ENCODE assay signal across 13 mouse cellular contexts in genomic region chr9:113519727-113520126, GRCm38 (mm10).
DNase-seq lines count a peak whose midpoint lies in the region; ATAC-seq lines count a peak whose summit lies in the region.
"Had no signal": no experiment of that assay in that cellular context is flagged by ENCODE, and none has a peak within 500 bp of the region (broad histone marks: within the 10 kb centered on the region; RNA-seq: fewer than 3 reads in every experiment).

No protein-coding gene starts in this region.

- ATAC-seq in embryonic facial prominence, embryonic 14.5 days (ENCODE audit: low read depth) = no peak

- DNase-seq in embryonic facial prominence, embryonic 14.5 days (ENCODE audit: low spot score) = peak; percentile 10
- no peak for DNase-seq in embryonic facial prominence, embryonic 10.5 days (ENCODE audit: low spot score)
- DNase-seq in kidney, postnatal 10 days = peak; percentile 9
- no peak for DNase-seq in kidney, adult 8-10 months
- DNase-seq in urinary bladder, postnatal 4 days (ENCODE audit: low spot score in 2 of 2) = peak; percentile 14 to 56
- DNase-seq in urinary bladder, postnatal 10 days (ENCODE audit: low spot score) = no peak
- peak; percentile 42 for DNase-seq in retina, postnatal 1 day
- DNase-seq in gastrocnemius, adult 18-20 months (ENCODE audit: low spot score) = no peak
- DNase-seq: kidney, adult 2 months; right cerebral cortex, postnatal 25 days had no signal

- no peak overlapping the region for H3K27ac ChIP-seq in embryonic facial prominence, embryonic 14.5 days (replicated peaks; ENCODE audit: low read depth, low read length)
- H3K27ac ChIP-seq in embryonic facial prominence, embryonic 10.5 days (replicated peaks) = no peak overlapping the region
- H3K27ac ChIP-seq: hindbrain, embryonic 13.5 days had no signal

- 0 out of 2 replicates have a peak, but pooled peaks cover 2% of the 10 kb centered on the region for H3K9me3 ChIP-seq in embryonic facial prominence, embryonic 14.5 days (ENCODE audit: control insufficient read depth, low read length)
- H3K9me3 ChIP-seq in embryonic facial prominence, embryonic 10.5 days = no peaks in the 10 kb centered on the region
- H3K9me3 ChIP-seq: heart, embryonic 12.5 days; hindbrain, embryonic 13.5 days had no signal

- H3K4me2 ChIP-seq in embryonic facial prominence, embryonic 14.5 days (ENCODE audit: low read depth, low read length) = no peak overlapping the region
- H3K4me2 ChIP-seq: heart, embryonic 12.5 days; hindbrain, embryonic 13.5 days; liver, embryonic 11.5 days had no signal

- no peaks in the 10 kb centered on the region for H3K4me1 ChIP-seq in embryonic facial prominence, embryonic 14.5 days (ENCODE audit: control insufficient read depth, insufficient read depth, low read length)
- H3K4me1 ChIP-seq in embryonic facial prominence, embryonic 10.5 days = peaks cover 6% of the 10 kb centered on the region
- H3K4me1 ChIP-seq: heart, embryonic 12.5 days had no signal

- H3K9ac ChIP-seq in embryonic facial prominence, embryonic 14.5 days (ENCODE audit: low read depth, low read length) = no peak overlapping the region
- H3K9ac ChIP-seq: heart, embryonic 12.5 days; hindbrain, embryonic 13.5 days had no signal

- H3K36me3 ChIP-seq in embryonic facial prominence, embryonic 14.5 days (ENCODE audit: control insufficient read depth, insufficient read depth, low read length) = no peaks in the 10 kb centered on the region
- no peaks in the 10 kb centered on the region for H3K36me3 ChIP-seq in embryonic facial prominence, embryonic 10.5 days (replicated peaks)
- H3K36me3 ChIP-seq: heart, embryonic 12.5 days; hindbrain, embryonic 13.5 days had no signal

- WGBS in embryonic facial prominence, embryonic 14.5 days = 75% methylated on average over 10 of the region's 10 CpGs
- WGBS in embryonic facial prominence, embryonic 10.5 days = 72% methylated on average over 10 of the region's 10 CpGs

- H3K4me3 ChIP-seq in embryonic facial prominence, embryonic 14.5 days (ENCODE audit: low read depth, low read length) = no peak overlapping the region
- H3K4me3 ChIP-seq in embryonic facial prominence, embryonic 10.5 days = no peak overlapping the region
- H3K4me3 ChIP-seq: heart, embryonic 12.5 days; hindbrain, embryonic 13.5 days had no signal

- no peaks in the 10 kb centered on the region for H3K27me3 ChIP-seq in embryonic facial prominence, embryonic 14.5 days (replicated peaks; ENCODE audit: control insufficient read depth, insufficient read depth, low read length)
- no peaks in the 10 kb centered on the region for H3K27me3 ChIP-seq in embryonic facial prominence, embryonic 10.5 days (replicated peaks; ENCODE audit: low read depth, poor library complexity, severe bottlenecking)
- H3K27me3 ChIP-seq: heart, embryonic 12.5 days; hindbrain, embryonic 13.5 days had no signal

Comparison
In these comparisons a context has a peak if more than half of its experiments do, and no peak if none do; other contexts are left out.
1. DNase-seq: peak in embryonic facial prominence, embryonic 14.5 days (single experiment), kidney, postnatal 10 days (single experiment), urinary bladder, postnatal 4 days (2 of 2) and retina, postnatal 1 day (single experiment); none in embryonic facial prominence, embryonic 10.5 days (single experiment), kidney, adult 8-10 months (0 of 2), urinary bladder, postnatal 10 days (single experiment) and gastrocnemius, adult 18-20 months (single experiment).